Mouse (Mus musculus) forebrain, embryonic 16.5 days (tissue): ENCODE data around the gene Chpf. TPM values are rescaled to one million over a fixed set of nuclear protein-coding genes. Genes with fewer than 3 reads are reported as not detected.
A peak's percentile ranks its signal among the peaks of the same experiment; 100 is the strongest.

ENCODE experiments used
- ATAC-seq: fragments of 200-750 bp; cut with Nextera tagmentation; 2 replicates; pipeline ENCODE4 v1.8.0; 2017; ENCODE audit warnings: mild to moderate bottlenecking, moderate library complexity
- H3K27ac ChIP-seq: fragments of 300-500 bp; sonication (generic); 2 replicates; pipeline ENCODE4 v1.5.1; 2014; ENCODE audit warnings: low read length, control low read depth
- H3K27me3 ChIP-seq: fragments of 300-500 bp; sonication (generic); replicated peaks from 2 replicates; pipeline ENCODE4 v1.6.1; 2014; ENCODE audit warnings: low read length; ENCODE audit not compliant: control insufficient read depth, insufficient read depth
- H3K36me3 ChIP-seq: fragments of 300-500 bp; sonication (generic); 2 replicates; pipeline ENCODE4 v1.6.1; 2014; ENCODE audit not compliant: control insufficient read depth, insufficient read depth
- H3K4me1 ChIP-seq: fragments of 300-500 bp; sonication (generic); replicated peaks from 2 replicates; pipeline ENCODE4 v1.6.1; 2014; ENCODE audit warnings: low read length; ENCODE audit not compliant: control insufficient read depth, insufficient read depth
- H3K4me2 ChIP-seq: fragments of 300-500 bp; sonication (generic); 2 replicates; pipeline ENCODE4 v1.6.1; 2014; ENCODE audit warnings: mild to moderate bottlenecking, low read length, control low read depth
- H3K4me3 ChIP-seq: fragments of 300-500 bp; sonication (generic); replicated peaks from 2 replicates; pipeline ENCODE4 v1.5.1; 2014; ENCODE audit warnings: mild to moderate bottlenecking, low read length, control low read depth
- H3K9ac ChIP-seq: fragments of 300-500 bp; sonication (generic); replicated peaks from 2 replicates; pipeline ENCODE4 v1.6.1; 2014; ENCODE audit warnings: low read depth, low read length, control low read depth
- H3K9me3 ChIP-seq: fragments of 300-500 bp; sonication (generic); 2 replicates; pipeline ENCODE4 v1.6.1; 2016; ENCODE audit warnings: low read length; ENCODE audit not compliant: control insufficient read depth
- WGBS: fragments of 180-500 bp; shearing (Covaris S2); extraction: QIAGEN DNeasy Blood & Tissue Kit; methylation state at CpG from one replicate; pipeline ENCODE4 v1.1.7; 2014; 5-methylcytosine and 5-hydroxymethylcytosine counted together
- polyA plus RNA-seq: library from polyadenylated mRNA; unstranded; fragments of >200 nt; fragmentation: Nextera tagmentation; extraction: Ambion mirVana; gene quantifications from 2 replicates; pipeline ENCODE4 v1.2.1, GENCODE M21; 2015

Gene Chpf
- polyA plus RNA-seq, 1 experiment from 2014 or later, result 28.1 TPM

DNA sequence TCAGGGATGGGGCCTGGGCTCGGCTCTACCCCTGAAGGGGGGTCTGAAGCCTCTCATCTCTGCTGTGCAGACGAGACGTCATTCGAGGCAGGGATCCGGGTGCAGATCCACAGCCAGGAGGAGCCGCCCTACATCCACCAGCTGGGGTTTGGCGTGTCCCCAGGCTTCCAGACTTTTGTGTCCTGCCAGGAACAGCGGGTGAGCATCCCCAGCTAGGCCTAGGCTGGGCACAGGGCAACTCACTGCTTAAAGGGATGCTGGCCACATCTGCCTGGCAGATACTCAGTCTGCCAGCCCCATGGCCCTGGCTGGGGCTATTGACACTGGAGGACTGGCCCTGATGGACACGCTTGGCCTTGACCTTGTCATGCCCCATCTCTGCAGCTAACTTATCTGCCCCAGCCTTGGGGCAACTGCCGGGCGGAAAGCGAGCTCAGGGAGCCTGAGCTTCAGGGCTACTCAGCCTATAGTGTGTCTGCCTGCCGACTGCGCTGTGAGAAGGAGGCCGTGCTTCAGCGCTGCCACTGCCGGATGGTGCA lies 9.8 kb downstream of the Chpf start:
- Histone ChIP-seq H3K4me3 (no peak overlapping the region), H3K36me3 (peaks cover 7% of the 10 kb centered on the region), H3K9ac (no peak overlapping the region), H3K27me3 (peaks cover 6% of the 10 kb centered on the region; the same call in 1 of the 2 replicates), H3K4me2 (no peak overlapping the region), H3K27ac (no peak overlapping the region), H3K4me1 (peaks cover 5% of the 10 kb centered on the region), H3K9me3 (no peaks in the 10 kb centered on the region)
- ATAC-seq, result no peak
- WGBS, result 83% methylated on average over 17 of the region's 17 CpGs

GRCm38 (mm10) chr1:75467215-75467927 lies 11.7 kb downstream of the Chpf start:
- Histone ChIP-seq H3K27ac (no peak overlapping the region), H3K9ac (no peak overlapping the region), H3K4me1 (peaks cover 4% of the 10 kb centered on the region), H3K27me3 (peaks cover 6% of the 10 kb centered on the region; the same call in 1 of the 2 replicates), H3K4me2 (peak overlapping the region; percentile 33; the same call in 1 of the 2 replicates), H3K4me3 (0 out of 2 replicates have a peak overlapping the region, but pooled peaks have one; percentile 13), H3K36me3 (0 out of 2 replicates have a peak, but pooled peaks cover 2% of the 10 kb centered on the region), H3K9me3 (no peaks in the 10 kb centered on the region)
- WGBS, result 7% methylated on average over 14 of the region's 14 CpGs
- peak; percentile 80 for ATAC-seq

GRCm38 (mm10) chr1:75463652-75464204 lies 15.4 kb downstream of the Chpf start:
- no peak overlapping the region for H3K27ac ChIP-seq
- peaks cover 10% of the 10 kb centered on the region for H3K4me1 ChIP-seq
- no peak overlapping the region for H3K4me2 ChIP-seq
- H3K4me3 ChIP-seq, result no peak overlapping the region
- 57% methylated on average over 5 of the region's 5 CpGs for WGBS
- H3K9ac ChIP-seq, result no peak overlapping the region
- H3K36me3 ChIP-seq, result no peaks in the 10 kb centered on the region
- ATAC-seq, result no peak
- peaks cover 6% of the 10 kb centered on the region; the same call in 1 of the 2 replicates for H3K27me3 ChIP-seq
- H3K9me3 ChIP-seq, result no peaks in the 10 kb centered on the region

DNA sequence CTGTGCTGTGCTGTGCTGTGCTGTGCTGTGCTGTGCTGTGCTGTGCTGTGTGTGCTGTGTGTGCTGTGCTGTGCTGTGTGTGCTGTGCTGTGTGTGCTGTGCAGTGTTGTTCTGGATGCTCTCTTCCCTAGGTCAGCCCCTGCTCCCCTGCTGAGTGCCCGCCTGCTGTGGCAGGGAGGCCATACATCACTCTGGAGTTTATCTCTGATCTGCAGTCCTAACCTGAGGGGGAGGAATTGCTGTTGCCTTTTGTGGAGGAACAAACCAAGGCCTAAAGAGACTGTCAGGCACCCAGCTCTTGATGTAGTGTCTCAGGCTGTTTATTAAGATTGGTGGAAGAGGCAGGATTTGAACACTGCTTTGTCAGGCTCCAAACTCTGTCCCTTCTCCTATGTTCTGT lies 16.5 kb downstream of the Chpf start:
- Histone ChIP-seq H3K4me2 (no peak overlapping the region), H3K27me3 (peaks cover 5% of the 10 kb centered on the region; the same call in 1 of the 2 replicates), H3K4me3 (no peak overlapping the region), H3K9me3 (no peaks in the 10 kb centered on the region), H3K9ac (no peak overlapping the region), H3K27ac (no peak overlapping the region), H3K4me1 (peaks cover 21% of the 10 kb centered on the region), H3K36me3 (no peaks in the 10 kb centered on the region)
- WGBS, result 36% methylated on average over 1 of the region's 1 CpGs
- ATAC-seq, result no peak

- Histone ChIP-seq H3K36me3 (no peaks in the 10 kb centered on the region), H3K27me3 (peaks cover 5% of the 10 kb centered on the region; the same call in 1 of the 2 replicates), H3K4me1 (peaks cover 28% of the 10 kb centered on the region), H3K4me3 (no peak overlapping the region), H3K27ac (no peak overlapping the region), H3K4me2 (no peak overlapping the region), H3K9me3 (no peaks in the 10 kb centered on the region), H3K9ac (no peak overlapping the region)
- ATAC-seq, result no peak
- 54% methylated on average over 7 of the region's 7 CpGs for WGBS
Measured at GRCm38 (mm10) chr1:75460297-75460696, 18.8 kb downstream of the Chpf start.

- H3K4me3 ChIP-seq, result peak overlapping the region; percentile 31
- peaks cover 28% of the 10 kb centered on the region for H3K4me1 ChIP-seq
- no peaks in the 10 kb centered on the region for H3K9me3 ChIP-seq
- H3K4me2 ChIP-seq, result peak overlapping the region; percentile 56
- 12% methylated on average over 23 of the region's 23 CpGs for WGBS
- 0 out of 2 replicates have a peak, but pooled peaks have one; percentile 13 for ATAC-seq
- H3K27ac ChIP-seq, result no peak overlapping the region
- H3K9ac ChIP-seq, result peak overlapping the region; percentile 12; the same call in 1 of the 2 replicates
- H3K36me3 ChIP-seq, result no peaks in the 10 kb centered on the region
- peaks cover 5% of the 10 kb centered on the region; the same call in 1 of the 2 replicates for H3K27me3 ChIP-seq
Measured at GRCm38 (mm10) chr1:75458789-75459684, 20.1 kb downstream of the Chpf start.

DNA sequence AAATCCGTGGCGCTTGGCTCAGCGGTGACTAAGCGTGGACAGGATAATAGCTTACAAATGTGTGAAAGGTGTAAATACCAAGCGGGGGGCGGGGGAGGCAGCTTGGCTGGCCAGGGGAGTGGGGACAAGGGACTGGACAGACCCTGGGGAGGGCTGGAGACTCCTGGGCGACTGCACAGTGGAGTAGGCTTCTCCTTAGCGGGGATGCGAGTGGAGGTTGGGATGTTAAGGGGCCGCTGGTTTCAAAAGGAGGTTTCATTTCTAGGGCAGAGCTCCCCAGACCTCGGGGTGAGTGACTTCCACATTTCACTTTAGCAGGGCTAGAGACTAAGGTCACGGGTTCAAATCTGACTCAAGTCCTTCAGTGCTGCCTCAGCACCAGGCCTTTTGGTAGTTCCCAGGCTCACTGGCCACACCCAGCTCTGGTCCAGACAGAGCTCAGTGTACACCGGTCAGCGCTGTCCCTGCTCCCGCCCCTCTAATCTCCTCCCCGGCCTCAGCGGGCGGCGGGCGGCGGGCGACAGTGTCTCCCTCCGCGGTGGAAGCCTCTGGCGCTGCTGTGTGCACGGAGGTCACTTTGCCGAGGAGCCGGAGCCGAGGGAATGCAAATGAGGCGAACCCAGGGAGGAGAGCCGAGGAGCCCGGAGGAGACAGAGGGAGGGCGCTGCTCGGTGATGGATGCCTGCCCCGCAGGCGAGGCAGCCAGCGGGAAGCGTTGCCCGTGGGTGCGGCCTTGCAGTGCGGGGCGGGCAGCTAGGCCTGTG lies 20.9 kb downstream of the Chpf start:
- Histone ChIP-seq H3K27ac (no peak overlapping the region), H3K4me2 (peak overlapping the region; percentile 56), H3K36me3 (no peaks in the 10 kb centered on the region), H3K9ac (peak overlapping the region; percentile 12), H3K4me3 (peak overlapping the region; percentile 31), H3K4me1 (peaks cover 28% of the 10 kb centered on the region), H3K27me3 (peaks cover 5% of the 10 kb centered on the region; the same call in 1 of the 2 replicates), H3K9me3 (no peaks in the 10 kb centered on the region)
- ATAC-seq, result peak; percentile 45
- WGBS, result 4% methylated on average over 42 of the region's 42 CpGs

GRCm38 (mm10) chr1:75457710-75458024 lies 21.4 kb downstream of the Chpf start:
- no peak for ATAC-seq
- H3K4me1 ChIP-seq, result peaks cover 28% of the 10 kb centered on the region
- H3K4me2 ChIP-seq, result no peak overlapping the region
- H3K27ac ChIP-seq, result no peak overlapping the region
- 5% methylated on average over 9 of the region's 10 CpGs for WGBS
- H3K27me3 ChIP-seq, result peaks cover 5% of the 10 kb centered on the region; the same call in 1 of the 2 replicates
- no peak overlapping the region; the same call in 1 of the 2 replicates for H3K9ac ChIP-seq
- H3K4me3 ChIP-seq, result no peak overlapping the region
- H3K36me3 ChIP-seq, result no peaks in the 10 kb centered on the region
- H3K9me3 ChIP-seq, result no peaks in the 10 kb centered on the region
